Mouse (Mus musculus) urinary bladder, postnatal 4 days (tissue): ENCODE results near the gene Chd9.
A peak's percentile ranks its signal among the peaks of the same experiment; 100 is the strongest.

Experiments
- DNase-seq, 2 experiments: peaks; one replicate each; pipeline ENCODE4 v3.0.0; 2021 to 2022; ENCODE audit warnings: low spot score in 2 of 2

The Chd9 gene

GRCm38 (mm10) chr8:90965467-90966170, 137.5 kb downstream of the Chd9 start:
- no peak for DNase-seq

GRCm38 (mm10) chr8:90968307-90968706, 140.2 kb downstream of the Chd9 start:
- no peak for DNase-seq

GRCm38 (mm10) chr8:90976960-90977371, 148.8 kb downstream of the Chd9 start:
- no peak for DNase-seq

- DNase-seq = no peak
Observed at GRCm38 (mm10) chr8:90978720-90979119, 150.6 kb downstream of the Chd9 start.

GRCm38 (mm10) chr8:90979295-90979694, 151.1 kb downstream of the Chd9 start:
- DNase-seq = no peak

- DNase-seq = no peak
Observed at GRCm38 (mm10) chr8:90982087-90982486, 153.9 kb downstream of the Chd9 start.

GRCm38 (mm10) chr8:91019726-91020125, 191.6 kb downstream of the Chd9 start:
- peak; percentile 32 to 68 for DNase-seq

GRCm38 (mm10) chr8:91034417-91034816, 206.3 kb downstream of the Chd9 start:
- no peak for DNase-seq

- DNase-seq = no peak
Observed at GRCm38 (mm10) chr8:91036905-91037304, 208.8 kb downstream of the Chd9 start.

- DNase-seq = no peak
Observed at GRCm38 (mm10) chr8:91038637-91039036, 210.5 kb downstream of the Chd9 start.

GRCm38 (mm10) chr8:91046370-91046769, 218.2 kb downstream of the Chd9 start:
- DNase-seq = no peak

- DNase-seq = peak; percentile 60 to 77
Observed at GRCm38 (mm10) chr8:91051037-91051436, 222.9 kb downstream of the Chd9 start.

GRCm38 (mm10) chr8:91054418-91054817, 226.3 kb downstream of the Chd9 start:
- DNase-seq = no peak

- DNase-seq = peak in 1 of 2 experiments; percentile 39
Observed at GRCm38 (mm10) chr8:91056848-91057247, 228.7 kb downstream of the Chd9 start.

- DNase-seq = no peak
Observed at GRCm38 (mm10) chr8:91059086-91059578, 231.0 kb downstream of the Chd9 start.

- no peak for DNase-seq
Observed at GRCm38 (mm10) chr8:91059884-91060510, 231.8 kb downstream of the Chd9 start.

GRCm38 (mm10) chr8:91060555-91061471, 232.7 kb downstream of the Chd9 start:
- no peak for DNase-seq

GRCm38 (mm10) chr8:91065179-91065578, 237.0 kb downstream of the Chd9 start:
- no peak for DNase-seq

GRCm38 (mm10) chr8:91069407-91069806, 241.3 kb downstream of the Chd9 start:
- no peak for DNase-seq

GRCm38 (mm10) chr8:91069834-91070233, 241.7 kb downstream of the Chd9 start, which contains the start of gene Rbl2:
TSS of gene Rbl2 (plus strand) at chr8:91070057.
- DNase-seq = peak; percentile 92 to 94

GRCm38 (mm10) chr8:91070275-91070859, 242.2 kb downstream of the Chd9 start:
- DNase-seq = peak; percentile 66 to 75
